In the genomic region with DNA sequence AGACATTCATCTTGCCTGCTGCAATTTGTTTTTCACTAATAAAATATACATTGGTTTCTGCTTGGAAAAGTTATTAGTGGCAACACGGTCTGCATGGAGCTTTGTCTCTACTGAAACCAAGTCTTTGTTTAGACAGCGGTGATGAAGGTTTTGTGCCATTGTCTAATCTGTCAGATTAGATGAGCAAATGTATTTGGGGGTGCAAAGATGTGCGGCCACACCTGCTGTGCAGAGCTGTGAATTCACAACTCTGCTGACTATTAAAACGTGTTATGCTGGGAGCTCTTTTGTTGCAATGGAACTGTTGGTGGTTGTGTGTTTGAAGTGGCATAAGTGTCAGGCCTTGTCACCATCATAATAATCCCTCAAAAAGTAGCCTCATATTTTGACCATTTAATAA, we compare ENCODE assay signal across 10 mouse cellular contexts.
"Had no signal": no experiment of that assay in that cellular context is flagged by ENCODE, and none has a peak within 500 bp of the region (broad histone marks: within the 10 kb centered on the region; RNA-seq: fewer than 3 reads in every experiment).

No protein-coding gene starts in this region.

- H3K27ac ChIP-seq: layer of hippocampus, adult 2 months; liver, embryonic 15.5 days; stomach, postnatal 0 days had no signal

- H3K4me1 ChIP-seq: liver, embryonic 15.5 days had no signal

- H3K9ac ChIP-seq: liver, embryonic 15.5 days had no signal

- H3K4me3 ChIP-seq: layer of hippocampus, adult 2 months; liver, embryonic 15.5 days had no signal

- H3K9me3 ChIP-seq: liver, embryonic 15.5 days had no signal

- H3K36me3 ChIP-seq: liver, embryonic 15.5 days had no signal

- ATAC-seq: lung, postnatal 0 days had no signal

- H3K27me3 ChIP-seq: liver, embryonic 15.5 days had no signal

- DNase-seq: kidney, adult 18-20 months; kidney, postnatal 10 days; left cerebral cortex, postnatal 4 days; lung, adult 2 months; lung, postnatal 36 days had no signal

- H3K4me2 ChIP-seq: liver, embryonic 11.5 days; liver, embryonic 15.5 days had no signal
